Mouse (Mus musculus) ES-Bruce4 (cell line): ENCODE data around the gene Btbd18.

ENCODE experiments used
- CTCF ChIP-seq: IDR thresholded peaks from one replicate; pipeline ENCODE4 v1.8.1; 2011; ENCODE audit warnings: low read depth, low read length
- EP300 ChIP-seq: IDR thresholded peaks from 2 replicates; pipeline ENCODE4 v1.6.1; 2011; ENCODE audit warnings: low read depth, low read length; ENCODE audit not compliant: insufficient read depth
- POLR2A ChIP-seq: IDR thresholded peaks from one replicate; pipeline ENCODE4 v1.8.1; 2011; ENCODE audit warnings: low read length; ENCODE audit not compliant: insufficient read depth

DNA sequence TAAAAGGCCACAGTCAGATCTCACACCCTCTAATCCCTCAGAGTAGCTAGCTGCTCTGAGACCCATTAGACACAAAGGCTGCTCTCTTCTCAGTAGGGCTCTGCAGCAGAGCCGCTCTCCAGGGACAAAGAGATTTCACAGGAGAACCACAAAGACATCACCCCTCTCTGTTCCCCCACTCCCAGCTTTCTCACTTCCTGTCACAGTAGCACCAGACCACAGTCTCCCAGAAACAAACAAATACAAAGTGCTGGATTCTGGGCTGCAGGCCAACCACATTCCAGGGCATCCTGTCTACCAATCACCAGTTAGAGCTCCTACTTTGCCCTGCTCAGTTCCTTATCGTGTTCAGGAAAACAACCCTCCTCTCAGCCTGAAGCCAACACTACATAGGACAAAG lies 23.3 kb upstream of the Btbd18 start:
- TF ChIP-seq CTCF (no peak), POLR2A (no peak), EP300 (peak; percentile 36; the same call in 1 of the 2 replicates)
